Mouse (Mus musculus) activated CD4-positive, CD25-positive, alpha-beta regulatory T cell, adult 4 months (primary cell): ENCODE measurements around the gene Nos3. TPM values are rescaled to one million over a fixed set of nuclear protein-coding genes. Genes with fewer than 3 reads are reported as not detected.

Source experiments
- ATAC-seq: one replicate; pipeline ENCODE4 v1.8.0; 2017
- polyA plus RNA-seq, 2 experiments: library from polyadenylated mRNA; unstranded; fragments of 100-300 nt; shearing (Covaris generic); gene quantifications; one replicate each; pipeline ENCODE4 v1.2.1; 2017

Nos3 gene
- polyA plus RNA-seq, 2 experiments from 2014 or later = 0.42 TPM; not detected in 1

- no peak for ATAC-seq
These were observed 35.8 kb downstream of the Nos3 start for GRCm38 (mm10) chr5:24400362-24400761.

GRCm38 (mm10) chr5:24400911-24401605, 36.4 kb downstream of the Nos3 start:
- no peak for ATAC-seq

GRCm38 (mm10) chr5:24401969-24402368, 37.4 kb downstream of the Nos3 start:
- no peak for ATAC-seq

DNA sequence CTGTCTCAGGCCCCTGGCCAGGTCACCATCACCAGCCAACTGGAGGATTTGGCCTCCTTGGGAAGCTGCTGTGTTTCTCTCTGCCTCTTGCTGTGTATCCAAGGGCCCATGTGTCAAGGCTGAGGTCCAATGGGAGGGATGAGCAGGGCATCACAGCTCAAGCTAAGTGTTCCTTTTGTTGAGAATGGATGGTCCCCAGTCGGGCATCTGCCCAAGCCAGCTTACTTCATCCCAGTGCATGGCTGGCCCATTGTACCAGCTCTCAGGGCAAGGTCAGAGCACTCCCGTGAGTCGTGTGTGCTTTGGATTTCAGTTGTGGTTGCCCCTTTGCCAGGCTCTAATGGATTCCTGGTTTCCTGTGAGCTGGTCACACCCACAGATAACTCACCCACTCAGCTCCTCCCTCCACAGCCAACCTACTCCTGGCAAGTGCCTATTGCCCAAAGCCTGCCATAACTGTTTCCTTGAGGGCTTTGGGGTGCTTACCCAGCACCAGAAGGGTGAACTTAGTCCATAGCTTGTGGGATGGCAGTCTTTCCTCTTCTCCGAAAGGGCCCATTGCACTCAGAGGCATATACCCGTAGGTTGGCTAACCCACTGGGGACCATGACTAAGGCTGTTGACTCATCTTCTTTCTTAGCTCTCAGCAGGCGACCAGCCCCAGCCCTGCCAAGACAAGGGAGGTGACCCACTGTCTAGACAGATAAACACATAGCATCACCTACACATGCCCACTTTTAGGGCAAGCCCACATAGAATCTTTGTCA, 40.2 kb downstream of the Nos3 start:
- ATAC-seq = no peak

GRCm38 (mm10) chr5:24405389-24405876, 40.8 kb downstream of the Nos3 start:
- no peak for ATAC-seq

GRCm38 (mm10) chr5:24408651-24409050, 44.0 kb downstream of the Nos3 start:
- no peak for ATAC-seq

- ATAC-seq = no peak
These were observed 44.9 kb downstream of the Nos3 start for GRCm38 (mm10) chr5:24409466-24409865.

GRCm38 (mm10) chr5:24412063-24412462, 47.5 kb downstream of the Nos3 start:
- no peak for ATAC-seq

DNA sequence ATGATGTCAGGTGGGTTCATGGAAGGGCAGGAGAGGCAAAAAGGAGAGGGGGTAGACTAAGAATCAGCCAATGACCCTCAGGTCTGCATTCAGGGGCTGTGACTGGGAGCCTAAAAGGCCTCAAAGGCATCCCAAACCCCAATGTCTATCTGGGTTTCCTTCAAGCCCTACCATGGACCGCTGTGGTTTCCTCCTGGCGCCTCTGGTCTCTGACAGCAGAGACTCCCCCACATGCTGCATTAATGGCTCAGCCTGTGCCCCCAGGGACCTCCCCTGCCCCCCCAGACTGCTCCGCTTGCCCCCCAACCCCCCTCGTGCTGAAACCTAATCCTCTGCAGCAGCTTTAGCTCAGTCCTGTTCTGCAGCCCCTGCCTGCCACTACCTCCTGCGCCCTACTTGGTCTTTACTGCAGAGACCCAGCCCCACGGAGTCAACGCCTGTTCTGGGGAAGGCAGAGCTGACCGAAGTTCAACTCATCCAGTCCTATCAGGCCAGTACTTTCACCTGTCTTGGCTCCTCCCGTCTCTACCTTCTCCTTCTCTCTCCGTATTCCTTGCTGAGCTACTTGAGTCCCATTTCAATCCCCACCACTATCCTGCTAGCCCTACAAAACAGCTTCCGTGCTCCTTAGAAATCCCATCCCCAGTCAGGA, 48.6 kb downstream of the Nos3 start, which contains the start of gene Asic3:
Gene Asic3, plus strand, starts transcription at position 351 of the 652 bp plus-strand sequence.
- no peak for ATAC-seq

GRCm38 (mm10) chr5:24413938-24414337, 49.3 kb downstream of the Nos3 start:
- ATAC-seq = no peak

DNA sequence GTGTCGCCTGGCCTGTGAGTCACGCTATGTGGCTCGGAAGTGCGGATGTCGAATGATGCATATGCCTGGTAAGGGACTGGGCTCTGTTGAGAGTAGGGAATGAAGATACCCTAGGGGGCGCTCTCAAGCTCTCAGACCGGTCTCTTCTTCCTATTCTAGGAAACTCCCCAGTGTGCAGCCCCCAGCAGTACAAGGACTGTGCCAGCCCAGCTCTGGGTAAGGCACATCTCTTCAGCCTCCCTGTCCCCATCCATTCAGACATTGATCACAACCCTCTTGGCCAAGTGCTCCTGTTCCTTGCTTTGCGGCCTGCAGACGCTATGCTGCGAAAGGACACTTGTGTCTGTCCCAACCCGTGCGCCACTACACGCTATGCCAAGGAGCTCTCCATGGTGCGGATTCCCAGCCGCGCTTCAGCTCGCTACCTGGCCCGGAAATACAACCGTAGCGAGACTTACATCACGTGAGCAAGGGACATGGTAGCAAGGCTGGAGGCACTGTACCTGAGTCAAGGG, 51.7 kb downstream of the Nos3 start:
- ATAC-seq = peak; percentile 91

GRCm38 (mm10) chr5:24417587-24417986, 53.0 kb downstream of the Nos3 start:
- ATAC-seq = no peak

DNA sequence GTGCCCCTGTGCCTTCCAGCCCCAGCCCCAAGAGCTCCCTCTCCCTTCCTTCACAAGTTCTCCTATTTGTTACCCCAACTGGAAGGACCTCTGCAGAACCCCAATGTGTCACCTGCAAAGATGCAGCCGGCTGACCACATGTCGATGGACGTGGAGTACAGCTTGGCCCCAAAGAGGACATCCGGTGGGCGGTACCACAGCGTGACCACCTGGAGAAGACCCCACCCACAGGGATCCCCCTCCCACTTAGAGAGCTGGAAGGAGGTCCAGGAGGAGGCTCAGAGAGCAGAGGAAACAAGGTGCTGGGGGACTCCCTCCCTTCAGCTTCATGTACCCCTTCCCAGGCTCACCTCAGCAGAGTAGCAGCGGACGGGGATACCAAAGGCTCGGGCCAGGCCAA, 55.8 kb downstream of the Nos3 start:
- ATAC-seq = no peak

DNA sequence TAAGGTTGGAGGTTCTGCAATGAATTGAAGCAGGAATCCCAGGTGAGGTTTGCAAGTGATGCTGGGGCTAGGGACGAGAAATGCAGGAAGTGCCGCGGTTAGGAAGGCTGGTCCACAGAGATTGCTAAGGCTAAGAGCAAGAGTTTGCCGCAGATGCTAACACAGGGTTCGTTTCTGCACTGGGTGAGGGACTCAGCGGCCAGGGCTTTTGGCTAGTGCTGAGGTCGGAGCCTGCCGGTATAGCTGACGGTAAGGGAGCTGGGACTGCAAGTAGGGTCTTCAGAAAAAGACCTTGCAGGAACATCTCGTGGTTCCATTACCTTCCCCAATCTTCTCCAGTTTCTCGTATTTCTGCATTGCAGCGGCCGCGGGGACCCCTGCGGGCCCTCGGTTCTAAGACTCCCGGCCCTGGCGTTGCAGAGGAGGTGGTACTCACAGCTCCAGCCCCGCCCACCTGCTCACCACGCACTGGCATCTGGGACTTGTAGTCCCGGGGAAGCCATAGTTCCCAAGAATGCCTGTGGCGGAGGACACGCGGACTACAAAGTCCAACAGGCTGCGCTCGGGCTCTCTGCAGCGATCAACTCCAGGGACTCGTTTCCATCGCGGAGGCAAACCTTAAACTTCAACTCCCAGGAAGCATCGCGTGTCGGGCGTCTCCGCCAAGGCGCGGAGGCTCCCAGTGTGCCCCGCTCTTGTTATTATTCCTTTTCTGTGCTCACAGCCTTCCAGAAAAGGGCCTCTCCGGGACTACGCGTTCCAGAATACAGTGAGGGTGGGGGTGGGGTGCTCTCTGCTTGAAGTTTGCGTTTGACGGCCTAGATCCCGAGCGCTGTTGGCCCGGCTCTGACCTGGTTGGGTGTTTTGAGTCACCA, 58.8 kb downstream of the Nos3 start, which contains the start of the genes Cdk5 and Slc4a2:
Gene Cdk5, minus strand, starts transcription at position 402 of the 875 bp plus-strand sequence.
Gene Slc4a2, plus strand, starts transcription at position 709 of the 875 bp plus-strand sequence.
- peak; percentile 93 for ATAC-seq

DNA sequence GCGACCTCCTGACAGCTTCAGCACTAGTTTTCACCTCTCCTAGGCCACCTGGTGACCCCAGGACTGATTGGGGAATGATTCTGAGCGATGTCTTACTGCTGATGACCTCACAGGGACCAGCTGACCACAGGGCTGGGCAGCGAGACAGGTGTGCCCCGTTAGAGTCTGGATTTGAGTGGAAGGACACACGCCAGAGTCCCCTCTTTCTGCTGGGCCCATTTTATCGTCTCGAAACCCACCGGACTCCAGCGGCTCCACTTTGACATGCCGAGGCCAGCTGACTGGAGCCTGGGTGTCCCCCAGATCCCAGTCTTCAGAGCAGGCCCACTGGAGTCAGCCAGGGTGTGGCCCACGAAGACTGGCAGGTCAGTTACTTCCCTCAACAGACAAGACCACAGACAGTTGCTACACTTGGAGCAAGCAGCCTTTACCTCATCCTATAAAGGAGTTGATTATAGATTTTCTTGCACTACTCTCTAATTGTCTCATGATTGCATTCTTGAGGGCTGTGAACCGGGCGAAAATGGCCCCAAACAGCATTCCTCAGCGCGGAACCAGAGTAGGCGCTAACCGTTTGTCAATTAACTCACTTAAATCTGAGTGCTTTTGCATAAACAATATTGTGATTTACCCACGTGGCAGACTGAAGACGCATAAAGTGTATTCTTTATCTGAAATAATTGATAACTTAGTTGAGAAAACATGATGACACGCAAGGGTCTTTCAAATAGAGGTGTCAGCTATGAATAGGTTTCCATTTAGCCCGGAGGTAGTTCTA, 59.6 kb downstream of the Nos3 start:
- no peak for ATAC-seq

- ATAC-seq = peak; percentile 41
These were observed 60.3 kb downstream of the Nos3 start for GRCm38 (mm10) chr5:24424861-24425411.

GRCm38 (mm10) chr5:24425421-24426036, 60.9 kb downstream of the Nos3 start:
- no peak for ATAC-seq

- ATAC-seq = no peak
These were observed 61.4 kb downstream of the Nos3 start for GRCm38 (mm10) chr5:24426037-24426432.

- ATAC-seq = no peak
These were observed 62.1 kb downstream of the Nos3 start for GRCm38 (mm10) chr5:24426556-24427284.

DNA sequence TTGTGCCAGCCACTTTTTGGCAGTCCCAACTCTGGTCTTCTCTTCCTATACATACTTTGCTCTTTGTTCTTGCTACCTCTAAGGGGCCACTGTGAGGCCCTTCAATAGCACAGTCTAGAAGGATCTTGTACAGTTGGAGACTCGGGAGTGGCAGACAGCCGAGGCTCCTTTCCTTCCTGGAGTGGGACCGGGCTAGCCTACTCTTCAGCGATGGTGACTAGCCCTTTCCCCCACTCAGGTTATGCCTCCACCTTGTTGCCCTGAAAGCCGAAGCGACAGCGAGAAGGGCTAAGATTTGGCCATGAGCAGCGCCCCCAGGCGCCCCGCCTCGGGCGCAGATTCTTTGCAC, 62.6 kb downstream of the Nos3 start:
- no peak for ATAC-seq
